Mouse (Mus musculus) embryonic facial prominence, embryonic 10.5 days (tissue): Measurements from ENCODE around the gene G6pc3. TPM values are rescaled to one million over a fixed set of nuclear protein-coding genes. Genes with fewer than 3 reads are reported as not detected.

Experiments
- DNase-seq: peaks from one replicate; pipeline ENCODE4 v3.0.0-alpha.2; 2017; ENCODE audit warnings: low spot score
- H3K27ac ChIP-seq: fragments of 300-500 bp; sonication (generic); replicated peaks from 2 replicates; pipeline ENCODE4 v1.5.1; 2016; ENCODE audit warnings: mild to moderate bottlenecking
- H3K27me3 ChIP-seq: fragments of 300-500 bp; sonication (generic); replicated peaks from 2 replicates; pipeline ENCODE4 v1.6.1; 2016; ENCODE audit warnings: low read depth, mild to moderate bottlenecking; ENCODE audit not compliant: poor library complexity, severe bottlenecking
- H3K36me3 ChIP-seq: fragments of 300-500 bp; sonication (generic); replicated peaks from 2 replicates; pipeline ENCODE4 v1.6.1; 2016; ENCODE audit warnings: mild to moderate bottlenecking, moderate library complexity
- H3K4me1 ChIP-seq: fragments of 300-500 bp; sonication (generic); 2 replicates; pipeline ENCODE4 v1.6.1; 2016
- H3K4me3 ChIP-seq: fragments of 300-500 bp; sonication (generic); 2 replicates; pipeline ENCODE4 v1.5.1; 2016; ENCODE audit warnings: mild to moderate bottlenecking, moderate library complexity
- H3K9me3 ChIP-seq: fragments of 300-500 bp; sonication (generic); 2 replicates; pipeline ENCODE4 v1.6.1; 2016; ENCODE audit warnings: mild to moderate bottlenecking
- WGBS: fragments of 180-500 bp; shearing (Covaris S2); methylation state at CpG from one replicate; pipeline ENCODE4 v1.1.7; 2016; 5-methylcytosine and 5-hydroxymethylcytosine counted together
- polyA plus RNA-seq: library from polyadenylated mRNA; unstranded; fragments of >200 nt; fragmentation: Nextera tagmentation; extraction: Ambion mirVana; gene quantifications from 2 replicates; pipeline ENCODE4 v1.2.1, GENCODE M21; 2016

Gene G6pc3
- polyA plus RNA-seq, 1 experiment from 2014 or later: 39.6 TPM

GRCm38 (mm10) chr11:102214430-102215156 is 25.2 kb downstream of the G6pc3 start:
- 62% methylated on average over 10 of the region's 10 CpGs for WGBS
- no peaks in the 10 kb centered on the region for H3K27me3 ChIP-seq
- DNase-seq: peak; percentile 31
- H3K4me3 ChIP-seq: no peak overlapping the region
- no peaks in the 10 kb centered on the region for H3K9me3 ChIP-seq
- peaks cover 87% of the 10 kb centered on the region for H3K4me1 ChIP-seq
- H3K36me3 ChIP-seq: peaks cover 5% of the 10 kb centered on the region
- no peak overlapping the region for H3K27ac ChIP-seq

DNA sequence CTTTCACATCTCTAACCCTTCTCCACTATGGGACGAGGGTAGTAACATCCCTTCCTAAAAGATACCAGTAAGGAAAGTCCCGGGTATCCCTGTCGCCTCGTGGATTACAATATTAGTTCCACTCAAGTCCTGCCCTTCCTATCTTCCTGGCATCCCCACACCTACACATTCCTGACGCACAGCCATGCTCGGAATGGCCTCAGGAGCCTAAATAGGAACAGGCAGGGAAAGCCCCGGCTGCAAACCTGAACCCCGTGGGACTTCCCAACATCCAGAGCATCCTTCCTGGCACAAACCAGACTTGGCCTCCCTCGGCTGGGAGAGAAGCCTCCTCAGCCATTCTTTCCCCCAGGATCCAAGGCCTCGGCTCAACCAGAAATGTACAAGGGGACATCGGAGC is 26.1 kb downstream of the G6pc3 start:
- H3K4me1 ChIP-seq: peaks cover 88% of the 10 kb centered on the region
- H3K4me3 ChIP-seq: peak overlapping the region; percentile 25; the same call in 1 of the 2 replicates
- no peak for DNase-seq
- WGBS: 76% methylated on average over 11 of the region's 11 CpGs
- H3K9me3 ChIP-seq: no peaks in the 10 kb centered on the region
- H3K27me3 ChIP-seq: no peaks in the 10 kb centered on the region
- peaks cover 13% of the 10 kb centered on the region for H3K36me3 ChIP-seq
- H3K27ac ChIP-seq: peak overlapping the region; percentile 26

- no peaks in the 10 kb centered on the region for H3K9me3 ChIP-seq
- H3K27me3 ChIP-seq: no peaks in the 10 kb centered on the region
- peak; percentile 15 for DNase-seq
- peak overlapping the region; percentile 25 for H3K4me3 ChIP-seq
- H3K27ac ChIP-seq: peak overlapping the region; percentile 26
- H3K36me3 ChIP-seq: peaks cover 21% of the 10 kb centered on the region
- 51% methylated on average over 12 of the region's 12 CpGs for WGBS
- peaks cover 83% of the 10 kb centered on the region for H3K4me1 ChIP-seq
These were observed 26.9 kb downstream of the G6pc3 start for GRCm38 (mm10) chr11:102216056-102216885.

DNA sequence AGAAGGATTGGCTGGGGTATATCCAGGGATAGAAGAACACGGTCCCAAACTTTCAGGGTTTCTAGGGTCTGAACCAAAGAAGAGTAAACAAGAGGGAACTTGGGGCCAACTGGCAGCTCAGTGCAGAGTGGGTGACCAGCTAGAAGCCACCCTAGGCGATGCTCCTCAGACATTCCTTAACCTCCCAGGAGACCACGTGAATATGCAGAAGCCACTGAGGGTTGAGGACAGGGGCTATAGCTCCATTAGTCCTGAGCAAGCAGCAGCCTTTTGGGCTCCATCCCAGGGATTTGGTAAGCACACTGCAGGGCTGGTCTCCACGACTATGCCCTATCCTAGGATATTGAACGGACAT is 27.4 kb downstream of the G6pc3 start:
- Histone ChIP-seq H3K36me3 (peaks cover 27% of the 10 kb centered on the region), H3K9me3 (no peaks in the 10 kb centered on the region), H3K4me3 (peak overlapping the region; percentile 8; the same call in 1 of the 2 replicates), H3K27me3 (no peaks in the 10 kb centered on the region), H3K27ac (no peak overlapping the region), H3K4me1 (peaks cover 79% of the 10 kb centered on the region)
- WGBS: 59% methylated on average over 5 of the region's 5 CpGs
- DNase-seq: no peak

GRCm38 (mm10) chr11:102217396-102217795 is 28.0 kb downstream of the G6pc3 start:
- no peak overlapping the region for H3K27ac ChIP-seq
- H3K36me3 ChIP-seq: peaks cover 29% of the 10 kb centered on the region
- 80% methylated on average over 6 of the region's 6 CpGs for WGBS
- H3K27me3 ChIP-seq: no peaks in the 10 kb centered on the region
- H3K9me3 ChIP-seq: no peaks in the 10 kb centered on the region
- DNase-seq: peak; percentile 9
- peaks cover 81% of the 10 kb centered on the region for H3K4me1 ChIP-seq
- H3K4me3 ChIP-seq: peak overlapping the region; percentile 25; the same call in 1 of the 2 replicates

- Histone ChIP-seq H3K27ac (peak overlapping the region; percentile 85), H3K4me3 (peak overlapping the region; percentile 51), H3K4me1 (peaks cover 83% of the 10 kb centered on the region), H3K27me3 (no peaks in the 10 kb centered on the region), H3K9me3 (no peaks in the 10 kb centered on the region), H3K36me3 (peaks cover 29% of the 10 kb centered on the region)
- no peak for DNase-seq
- 71% methylated on average over 7 of the region's 7 CpGs for WGBS
These were observed 28.5 kb downstream of the G6pc3 start for GRCm38 (mm10) chr11:102217876-102218430.

DNA sequence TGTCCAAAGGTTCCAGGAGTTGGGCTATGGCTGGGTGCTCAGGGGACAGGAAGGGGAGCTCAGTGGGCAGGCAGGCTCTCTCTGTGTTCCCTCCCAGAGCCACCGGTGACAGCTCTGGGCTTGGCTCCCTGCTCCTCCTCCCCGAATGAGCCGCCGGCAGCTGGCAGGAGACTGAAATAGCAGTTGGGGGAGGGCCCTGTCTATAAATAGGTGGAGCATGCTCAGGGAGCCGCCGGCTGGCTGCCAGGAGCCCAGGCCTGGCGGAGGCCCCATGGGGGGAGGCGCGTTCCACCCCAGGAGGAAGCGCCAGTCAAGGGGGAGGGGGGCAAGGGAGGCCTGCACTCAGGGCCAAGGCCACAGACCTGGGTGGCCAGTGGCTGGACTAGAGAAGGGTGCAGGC is 29.4 kb downstream of the G6pc3 start:
- 0 out of 2 replicates have a peak, but pooled peaks cover 5% of the 10 kb centered on the region for H3K27me3 ChIP-seq
- no peaks in the 10 kb centered on the region for H3K9me3 ChIP-seq
- peak; percentile 86 for DNase-seq
- 0% methylated on average over 10 of the region's 10 CpGs for WGBS
- peak overlapping the region; percentile 85 for H3K27ac ChIP-seq
- peaks cover 29% of the 10 kb centered on the region for H3K36me3 ChIP-seq
- peaks cover 87% of the 10 kb centered on the region for H3K4me1 ChIP-seq
- peak overlapping the region; percentile 51 for H3K4me3 ChIP-seq

GRCm38 (mm10) chr11:102219247-102219993 is 30.0 kb downstream of the G6pc3 start:
- no peaks in the 10 kb centered on the region for H3K9me3 ChIP-seq
- H3K4me3 ChIP-seq: peak overlapping the region; percentile 51
- peaks cover 32% of the 10 kb centered on the region for H3K36me3 ChIP-seq
- peaks cover 11% of the 10 kb centered on the region; the same call in 1 of the 2 replicates for H3K27me3 ChIP-seq
- peak overlapping the region; percentile 85 for H3K27ac ChIP-seq
- no peak for DNase-seq
- peaks cover 87% of the 10 kb centered on the region for H3K4me1 ChIP-seq
- 69% methylated on average over 14 of the region's 14 CpGs for WGBS

GRCm38 (mm10) chr11:102219994-102220346 is 30.6 kb downstream of the G6pc3 start:
- WGBS: 76% methylated on average over 4 of the region's 4 CpGs
- Histone ChIP-seq H3K9me3 (no peaks in the 10 kb centered on the region), H3K27me3 (peaks cover 17% of the 10 kb centered on the region; the same call in 1 of the 2 replicates), H3K36me3 (peaks cover 35% of the 10 kb centered on the region), H3K4me3 (peak overlapping the region; percentile 51; the same call in 1 of the 2 replicates), H3K27ac (no peak overlapping the region), H3K4me1 (peaks cover 87% of the 10 kb centered on the region)
- DNase-seq: no peak

DNA sequence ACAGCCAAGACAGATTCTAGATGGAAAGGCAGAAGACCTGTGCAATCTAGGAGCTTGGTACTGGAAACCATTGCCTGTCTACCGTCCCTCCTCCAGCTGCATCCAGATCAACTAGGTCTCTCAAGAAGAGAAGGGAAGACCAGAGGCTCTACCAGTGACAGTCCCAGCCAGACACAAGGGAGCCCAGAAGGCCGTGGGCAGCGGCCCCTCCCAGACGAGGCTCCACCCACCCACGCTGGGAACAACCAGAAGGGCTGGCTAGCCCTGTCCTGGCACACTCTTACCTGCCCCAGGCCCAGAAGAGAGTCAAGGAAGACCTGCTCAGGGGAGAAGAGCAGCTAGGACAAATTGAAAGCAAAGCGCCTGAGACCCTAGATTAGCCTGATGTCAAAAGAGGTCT is 31.0 kb downstream of the G6pc3 start:
- H3K36me3 ChIP-seq: peaks cover 35% of the 10 kb centered on the region
- DNase-seq: no peak
- WGBS: 69% methylated on average over 6 of the region's 6 CpGs
- H3K27me3 ChIP-seq: peaks cover 21% of the 10 kb centered on the region
- H3K4me3 ChIP-seq: no peak overlapping the region
- peaks cover 87% of the 10 kb centered on the region for H3K4me1 ChIP-seq
- no peaks in the 10 kb centered on the region for H3K9me3 ChIP-seq
- no peak overlapping the region; the same call in 1 of the 2 replicates for H3K27ac ChIP-seq

- peaks cover 31% of the 10 kb centered on the region for H3K27me3 ChIP-seq
- no peak overlapping the region for H3K4me3 ChIP-seq
- 86% methylated on average over 8 of the region's 8 CpGs for WGBS
- 0 out of 2 replicates have a peak overlapping the region, but pooled peaks have one; percentile 0 for H3K27ac ChIP-seq
- peaks cover 35% of the 10 kb centered on the region for H3K36me3 ChIP-seq
- H3K9me3 ChIP-seq: no peaks in the 10 kb centered on the region
- DNase-seq: no peak
- peaks cover 87% of the 10 kb centered on the region for H3K4me1 ChIP-seq
These were observed 32.0 kb downstream of the G6pc3 start for GRCm38 (mm10) chr11:102221243-102221953.
